Mouse (Mus musculus) G1E (cell line): ENCODE results near the gene Dpyd. TPM values are rescaled to one million over a fixed set of nuclear protein-coding genes. Genes with fewer than 3 reads are reported as not detected.

Experiments used
- ATAC-seq: 2 replicates; pipeline ENCODE4 v1.8.0; 2016; ENCODE audit warnings: mild to moderate bottlenecking; ENCODE audit not compliant: insufficient number of reproducible peaks, poor library complexity, low FRiP score, severe bottlenecking; ENCODE audit errors: extremely low read depth
- DNase-seq: peaks from one replicate; pipeline ENCODE4 v3.0.0; 2012; ENCODE audit warnings: low spot score
- H3K27me3 ChIP-seq: 2 replicates; pipeline ENCODE4 v1.6.1; 2012; ENCODE audit warnings: mild to moderate bottlenecking, low read length, inconsistent platforms; ENCODE audit not compliant: insufficient read depth
- H3K36me3 ChIP-seq: replicated peaks from 2 replicates; pipeline ENCODE3; 2012; ENCODE audit warnings: mild to moderate bottlenecking, inconsistent platforms
- H3K4me1 ChIP-seq: 2 replicates; pipeline ENCODE4 v1.6.1; 2012; ENCODE audit warnings: low read depth, low read length, inconsistent platforms, mixed read lengths; ENCODE audit not compliant: insufficient read depth
- H3K4me3 ChIP-seq: 2 replicates; pipeline ENCODE4 v1.5.1; 2012; ENCODE audit warnings: low read depth, mild to moderate bottlenecking, inconsistent platforms, low read length, moderate library complexity, mixed read lengths
- H3K9me3 ChIP-seq: replicated peaks from 2 replicates; pipeline ENCODE4 v1.6.1; 2012; ENCODE audit warnings: inconsistent platforms
- CTCF ChIP-seq: IDR thresholded peaks from 2 replicates; pipeline ENCODE4 v1.5.1; 2012; ENCODE audit warnings: low read depth, low read length, inconsistent platforms, mixed read lengths
- GATA1 ChIP-seq: IDR thresholded peaks from 2 replicates; pipeline ENCODE4 v1.6.1; 2012; ENCODE audit warnings: borderline replicate concordance, low read length, inconsistent platforms, mixed read lengths
- GATA2 ChIP-seq: IDR thresholded peaks from 2 replicates; pipeline ENCODE4 v1.6.1; 2012; ENCODE audit warnings: low read depth, low read length, inconsistent platforms, borderline replicate concordance
- POLR2AphosphoS5 ChIP-seq: IDR thresholded peaks from 2 replicates; pipeline ENCODE4 v1.6.1; 2012; ENCODE audit warnings: low read depth, low read length, inconsistent platforms; ENCODE audit not compliant: insufficient replicate concordance
- TAL1 ChIP-seq: conservative IDR thresholded peaks from 2 replicates; pipeline ENCODE4 v1.6.1; 2012; ENCODE audit warnings: low read depth, low read length, inconsistent platforms, mixed read lengths
- polyA plus RNA-seq: library from polyadenylated mRNA; stranded (reverse); fragments of >175 nt; gene quantifications from 2 replicates; pipeline ENCODE4 v1.2.3, GENCODE M21; 2012
- total RNA-seq, 2 experiments: library from RNA; stranded (forward) in 1 of 2; stranded (reverse) in 1 of 2; fragments of 200-1000 nt in 1 of 2; fragments of >200 nt in 1 of 2; fragmentation: Nextera tagmentation in 1 of 2; gene quantifications; 2 replicates each; pipeline ENCODE4 v1.2.3; 2014 to 2017

Dpyd gene
- total and polyA plus RNA-seq, 3 experiments = 0.16 TPM; not detected in 2

DNA sequence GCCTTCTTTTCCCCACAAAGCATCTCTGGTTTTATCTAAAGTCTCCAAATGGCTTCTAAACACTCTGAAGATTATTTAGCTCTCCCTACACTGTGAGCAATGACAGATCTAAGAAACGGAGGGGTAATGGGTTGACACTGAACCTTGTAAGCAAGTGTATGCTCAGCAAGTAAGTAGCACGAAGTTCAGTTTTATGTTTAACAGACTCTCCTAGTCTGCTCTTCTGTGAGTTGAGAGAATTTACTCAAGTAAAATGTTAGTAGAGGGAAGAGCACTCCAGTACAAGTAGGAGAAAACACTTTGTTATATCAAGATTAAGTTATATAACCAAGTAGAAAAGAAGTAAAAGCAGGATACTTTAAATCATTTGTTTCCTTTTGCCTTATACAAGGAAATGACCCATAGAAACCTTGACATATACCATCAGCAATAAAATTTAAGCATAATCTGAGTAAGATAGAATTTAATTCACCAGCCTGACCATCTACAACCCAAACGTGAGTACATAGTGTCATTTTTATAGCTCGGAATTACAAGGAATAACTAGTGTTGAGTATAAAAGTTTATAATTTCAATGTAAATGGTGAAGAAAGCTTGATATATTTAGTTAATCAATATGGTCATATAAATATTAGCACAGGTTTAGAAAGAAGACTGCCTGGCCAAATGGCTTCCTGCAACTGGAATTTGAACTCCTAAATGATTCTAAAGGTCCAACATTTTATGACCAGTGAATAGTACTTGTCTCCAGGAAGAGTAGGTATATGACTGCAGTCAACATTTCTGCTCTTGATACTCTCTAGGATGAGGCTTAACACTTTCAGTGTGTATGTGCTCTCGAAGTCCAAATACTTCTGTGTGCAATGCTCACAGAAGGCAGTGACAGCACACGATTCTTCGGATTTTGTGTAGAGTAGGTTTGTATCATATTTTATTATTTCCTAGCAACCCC, 40.0 kb downstream of the Dpyd start:
- ATAC-seq (no peak), DNase-seq (no peak)
- Histone ChIP-seq H3K9me3 (peaks cover 4% of the 10 kb centered on the region), H3K4me3 (no peak overlapping the region), H3K36me3 (no peaks in the 10 kb centered on the region), H3K27me3 (no peaks in the 10 kb centered on the region), H3K4me1 (no peaks in the 10 kb centered on the region)
- no peak for TF ChIP-seq GATA1
- TF ChIP-seq GATA2 = no peak
- no peak for TF ChIP-seq TAL1
- no peak for TF ChIP-seq CTCF
- no peak for TF ChIP-seq POLR2AphosphoS5

GRCm38 (mm10) chr3:118608708-118609107, 46.8 kb downstream of the Dpyd start:
- Histone ChIP-seq H3K4me1 (no peaks in the 10 kb centered on the region), H3K27me3 (no peaks in the 10 kb centered on the region), H3K36me3 (no peaks in the 10 kb centered on the region), H3K4me3 (no peak overlapping the region), H3K9me3 (peaks cover 4% of the 10 kb centered on the region)
- TF ChIP-seq CTCF (no peak), POLR2AphosphoS5 (no peak)
- ATAC-seq (no peak), DNase-seq (no peak)

DNA sequence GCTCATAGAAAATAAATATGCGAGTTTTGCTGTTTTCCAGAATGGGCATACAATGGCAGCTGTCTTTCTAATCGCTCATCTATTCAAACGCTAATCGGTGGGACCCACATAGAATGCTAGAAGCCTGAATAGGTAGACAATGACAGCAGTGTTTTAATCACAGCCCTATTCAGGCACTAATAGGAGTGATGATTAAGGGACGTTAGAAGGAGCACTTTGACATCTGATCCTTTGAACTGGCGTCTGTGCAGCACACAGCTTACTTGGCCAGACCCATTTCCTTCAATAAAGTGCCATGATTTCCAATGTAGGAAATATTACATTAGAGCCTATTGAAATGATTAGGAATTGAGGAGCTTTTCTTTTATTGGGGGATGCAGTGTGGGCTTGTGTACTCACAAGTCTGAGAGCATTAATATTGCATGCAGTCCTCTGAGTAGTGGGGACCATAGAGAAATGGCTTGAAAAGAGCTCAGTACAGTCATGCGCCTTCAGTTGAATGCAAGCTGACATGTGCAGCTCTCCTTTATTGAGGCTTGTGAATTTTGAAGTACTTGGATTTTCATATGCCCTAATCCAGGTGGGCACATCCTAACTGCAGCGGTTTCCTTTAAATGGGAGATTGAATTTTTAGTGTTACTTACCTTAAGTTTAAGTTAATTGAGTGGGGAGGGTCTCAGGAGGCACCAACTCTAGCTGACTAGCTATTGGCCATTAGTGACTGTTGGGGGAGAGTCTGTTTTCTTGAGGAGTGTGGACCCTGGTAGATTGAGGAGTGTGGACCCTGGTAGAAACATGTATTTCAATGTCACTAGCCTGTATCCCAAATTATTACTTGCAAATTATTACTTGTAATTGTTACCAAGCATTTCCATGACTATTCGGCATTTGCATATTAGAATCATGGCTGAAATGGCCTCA, 64.8 kb downstream of the Dpyd start:
- H3K4me3 ChIP-seq = no peak overlapping the region
- H3K27me3 ChIP-seq = no peaks in the 10 kb centered on the region
- TF ChIP-seq GATA1 = no peak
- no peak for TF ChIP-seq CTCF
- no peaks in the 10 kb centered on the region for H3K36me3 ChIP-seq
- H3K9me3 ChIP-seq = peaks cover 11% of the 10 kb centered on the region; the same call in 1 of the 2 replicates
- no peaks in the 10 kb centered on the region for H3K4me1 ChIP-seq
- DNase-seq (no peak), ATAC-seq (no peak)

DNA sequence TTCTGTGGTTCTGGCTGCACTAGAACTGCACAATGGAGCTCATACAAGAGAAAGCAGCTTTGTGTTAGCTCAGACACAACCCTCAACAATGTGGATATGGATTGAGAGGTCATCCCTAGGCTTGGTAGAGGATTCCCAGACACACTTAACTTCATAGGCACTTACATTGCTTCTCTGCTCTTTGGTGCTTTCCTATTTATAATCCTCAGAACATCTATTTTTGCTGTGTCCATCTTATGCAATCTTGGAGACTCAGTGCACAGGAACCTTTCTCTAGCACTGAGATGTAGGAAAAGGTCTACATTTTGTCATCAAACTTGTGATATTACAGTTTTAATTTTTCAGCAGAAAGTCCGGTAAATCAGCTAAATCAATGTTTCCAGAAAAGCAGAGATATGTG, 67.8 kb downstream of the Dpyd start:
- no peak for TF ChIP-seq CTCF
- no peak for TF ChIP-seq GATA1
- TF ChIP-seq TAL1 = no peak
- TF ChIP-seq GATA2 = no peak
- TF ChIP-seq POLR2AphosphoS5 = no peak
- H3K9me3 ChIP-seq = peaks cover 17% of the 10 kb centered on the region; the same call in 1 of the 2 replicates
- H3K4me3 ChIP-seq = no peak overlapping the region
- DNase-seq (no peak), ATAC-seq (no peak)
- no peaks in the 10 kb centered on the region for H3K4me1 ChIP-seq
- no peaks in the 10 kb centered on the region for H3K36me3 ChIP-seq
- no peaks in the 10 kb centered on the region for H3K27me3 ChIP-seq

DNA sequence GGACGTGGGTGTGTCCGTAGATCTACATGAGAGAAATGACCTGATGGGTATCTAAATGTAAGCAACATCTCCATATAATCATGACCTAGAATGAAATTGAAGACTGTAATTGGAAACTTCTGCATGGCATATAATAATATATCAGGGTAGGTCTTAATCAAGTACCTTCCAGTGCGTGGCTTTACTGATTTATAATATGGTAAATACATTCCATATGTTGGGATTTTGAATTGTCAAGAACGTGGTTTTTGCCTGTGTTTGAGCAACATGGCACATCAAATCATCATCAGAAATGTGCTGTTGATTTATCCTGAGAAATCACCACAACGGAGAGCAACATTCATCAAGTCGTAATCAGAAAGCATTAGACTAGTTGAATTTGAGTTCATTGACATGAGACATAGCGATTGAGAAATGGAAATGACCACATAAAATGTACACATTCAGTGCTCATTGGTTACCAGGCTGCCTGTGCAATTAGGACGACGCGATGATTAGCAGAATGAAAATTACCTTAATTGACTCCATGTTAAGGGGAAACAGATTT, 84.2 kb downstream of the Dpyd start:
- no peaks in the 10 kb centered on the region for H3K4me1 ChIP-seq
- H3K4me3 ChIP-seq = no peak overlapping the region
- TF ChIP-seq GATA2 = no peak
- no peak for DNase-seq
- no peak for ATAC-seq
- H3K9me3 ChIP-seq = peaks cover 6% of the 10 kb centered on the region
- no peaks in the 10 kb centered on the region for H3K27me3 ChIP-seq
- no peaks in the 10 kb centered on the region for H3K36me3 ChIP-seq

DNA sequence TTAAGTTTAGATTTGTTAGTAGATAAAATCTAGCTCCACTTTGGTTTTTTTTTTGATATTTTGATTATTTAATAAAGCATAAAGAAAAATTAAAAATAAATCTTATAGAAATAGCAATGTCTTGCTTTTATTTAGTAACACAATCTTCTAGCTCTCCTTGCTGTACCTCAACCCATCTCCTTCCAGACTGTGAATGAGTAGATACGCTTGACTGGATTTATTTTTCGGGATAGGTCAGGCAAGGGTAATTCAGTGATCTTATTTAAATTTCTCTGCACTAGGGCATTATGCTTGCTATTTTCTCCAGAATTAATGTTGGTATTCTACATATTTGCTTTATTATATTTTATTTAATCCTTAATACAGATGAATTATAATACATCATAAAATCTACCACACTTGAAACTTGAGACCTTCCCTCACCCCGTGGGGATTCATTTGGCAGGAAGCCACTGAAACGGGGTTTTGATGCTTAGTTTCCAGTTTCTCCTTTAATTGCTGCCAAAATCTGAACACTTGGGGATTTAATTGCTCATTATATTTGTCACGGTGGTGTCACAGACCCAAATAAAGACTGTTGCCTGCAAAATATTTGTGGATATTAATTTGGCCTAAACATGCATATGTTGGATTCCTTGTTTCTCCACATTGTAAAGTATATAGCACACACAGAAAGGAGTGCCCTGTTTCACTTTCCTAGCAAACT, 102.2 kb downstream of the Dpyd start:
- TF ChIP-seq CTCF (no peak), POLR2AphosphoS5 (no peak)
- Histone ChIP-seq H3K4me1 (no peaks in the 10 kb centered on the region), H3K27me3 (no peaks in the 10 kb centered on the region), H3K36me3 (no peaks in the 10 kb centered on the region), H3K9me3 (no peaks in the 10 kb centered on the region), H3K4me3 (no peak overlapping the region)
- ATAC-seq (no peak), DNase-seq (no peak)
